Mouse (Mus musculus) kidney, adult 2 months (tissue): Measurements from ENCODE around the gene Arhgap28. TPM values are rescaled to one million over a fixed set of nuclear protein-coding genes. Genes with fewer than 3 reads are reported as not detected.
A peak's percentile ranks its signal among the peaks of the same experiment; 100 is the strongest.

Experiments
- DNase-seq: peaks from one replicate; pipeline ENCODE4 v3.0.0; 2021
- H3K27ac ChIP-seq: fragments of 200-500 bp; 2 replicates; pipeline ENCODE4 v1.5.1; 2012; ENCODE audit warnings: low read depth, low read length, control low read depth, inconsistent platforms; ENCODE audit not compliant: insufficient read depth
- H3K27me3 ChIP-seq: fragments of 200-500 bp; replicated peaks from 2 replicates; pipeline ENCODE4 v1.6.1; 2012; ENCODE audit warnings: mild to moderate bottlenecking, moderate library complexity, low read length, inconsistent platforms; ENCODE audit not compliant: control insufficient read depth, insufficient read depth
- H3K36me3 ChIP-seq: fragments of 200-500 bp; 2 replicates; pipeline ENCODE4 v1.6.1; 2012; ENCODE audit warnings: mild to moderate bottlenecking, moderate library complexity, low read length, inconsistent platforms; ENCODE audit not compliant: control insufficient read depth, insufficient read depth
- H3K4me1 ChIP-seq: fragments of 200-500 bp; 2 replicates; pipeline ENCODE4 v1.6.1; 2011; ENCODE audit warnings: low read length; ENCODE audit not compliant: control insufficient read depth, insufficient read depth
- H3K4me3 ChIP-seq: fragments of 200-500 bp; 2 replicates; pipeline ENCODE4 v1.5.1; 2011; ENCODE audit warnings: mild to moderate bottlenecking, low read depth, low read length, control low read depth; ENCODE audit not compliant: insufficient read depth
- CTCF ChIP-seq: fragments of 200-500 bp; conservative IDR thresholded peaks from 2 replicates; pipeline ENCODE4 v1.5.1; 2011; ENCODE audit warnings: low read depth, mild to moderate bottlenecking, control low read depth, low read length, moderate library complexity, mixed read lengths; ENCODE audit not compliant: insufficient read depth, insufficient read length
- POLR2A ChIP-seq: fragments of 200-500 bp; IDR thresholded peaks from one replicate; pipeline ENCODE4 v1.6.1; 2011; ENCODE audit warnings: low read depth, low read length, control low read depth
- WGBS: fragments of 180-500 bp; shearing (Covaris S2); methylation state at CpG from one replicate; pipeline ENCODE4 v1.1.7; 2018; 5-methylcytosine and 5-hydroxymethylcytosine counted together
- polyA plus RNA-seq: library from polyadenylated mRNA; depleted of rRNA; stranded (reverse); fragments of >200 nt; gene quantifications from 2 replicates; pipeline ENCODE4 v1.2.3, GENCODE M21; 2012

The Arhgap28 gene
- polyA plus RNA-seq, 1 experiment = 3.7 TPM

- no peak overlapping the region for H3K27ac ChIP-seq
- no peaks in the 10 kb centered on the region for H3K27me3 ChIP-seq
- H3K4me3 ChIP-seq = no peak overlapping the region
- no peak for DNase-seq
- 98% methylated on average over 2 of the region's 2 CpGs for WGBS
- no peak for TF ChIP-seq CTCF
- TF ChIP-seq POLR2A = no peak
- H3K36me3 ChIP-seq = no peaks in the 10 kb centered on the region
- 0 out of 2 replicates have a peak, but pooled peaks cover 2% of the 10 kb centered on the region for H3K4me1 ChIP-seq
Observed at GRCm38 (mm10) chr17:67993371-67994045, 10.4 kb downstream of the Arhgap28 start.

- TF ChIP-seq POLR2A (no peak), CTCF (no peak)
- WGBS = 36% methylated on average over 5 of the region's 5 CpGs
- Histone ChIP-seq H3K36me3 (no peaks in the 10 kb centered on the region), H3K27ac (peak overlapping the region; percentile 75), H3K4me3 (no peak overlapping the region), H3K4me1 (0 out of 2 replicates have a peak, but pooled peaks cover 2% of the 10 kb centered on the region), H3K27me3 (no peaks in the 10 kb centered on the region)
- DNase-seq = peak; percentile 17
Observed at GRCm38 (mm10) chr17:67989716-67990115, 14.2 kb downstream of the Arhgap28 start.

DNA sequence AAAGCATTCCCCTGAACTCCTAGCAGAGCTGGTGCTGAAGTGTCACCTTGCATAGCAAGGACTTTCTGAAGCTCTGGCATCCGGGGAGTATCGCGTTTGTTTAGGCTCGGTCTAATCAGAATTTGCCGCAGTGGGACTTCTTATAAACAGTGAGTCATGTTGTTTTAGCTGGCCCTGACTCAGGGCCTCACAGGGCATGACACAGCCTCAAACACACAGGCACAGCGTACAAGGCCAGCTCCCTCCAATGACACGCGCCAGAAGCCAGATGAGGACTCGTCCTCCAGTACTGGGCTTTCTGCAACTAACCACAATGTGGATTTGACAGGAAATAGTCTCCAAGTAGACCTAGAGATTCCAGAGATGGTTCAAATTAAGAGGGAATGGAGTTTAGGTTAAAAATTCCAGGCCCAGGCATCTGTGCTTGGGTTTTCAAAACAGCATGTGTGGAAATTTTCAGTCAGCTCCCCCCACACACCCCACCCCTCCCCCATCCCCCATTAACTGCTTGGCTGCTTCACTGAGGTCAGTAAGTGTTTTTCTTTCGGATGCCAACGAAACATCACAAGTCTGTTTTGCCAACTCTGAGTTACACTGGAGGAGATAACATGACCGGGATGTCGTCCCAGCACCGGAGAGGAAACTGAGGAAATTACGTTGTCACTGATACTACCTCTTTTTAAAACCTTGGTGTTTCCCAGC, 14.8 kb downstream of the Arhgap28 start:
- WGBS = 22% methylated on average over 15 of the region's 15 CpGs
- no peak for TF ChIP-seq CTCF
- TF ChIP-seq POLR2A = no peak
- peak; percentile 73 for DNase-seq
- Histone ChIP-seq H3K4me1 (0 out of 2 replicates have a peak, but pooled peaks cover 2% of the 10 kb centered on the region), H3K27ac (peak overlapping the region; percentile 75), H3K4me3 (no peak overlapping the region), H3K36me3 (no peaks in the 10 kb centered on the region), H3K27me3 (no peaks in the 10 kb centered on the region)

- WGBS = 42% methylated on average over 4 of the region's 4 CpGs
- Histone ChIP-seq H3K4me3 (no peak overlapping the region), H3K4me1 (0 out of 2 replicates have a peak, but pooled peaks cover 2% of the 10 kb centered on the region), H3K27me3 (no peaks in the 10 kb centered on the region), H3K27ac (no peak overlapping the region), H3K36me3 (no peaks in the 10 kb centered on the region)
- TF ChIP-seq POLR2A (no peak), CTCF (no peak)
- DNase-seq = no peak
Observed at GRCm38 (mm10) chr17:67985532-67985931, 18.4 kb downstream of the Arhgap28 start.

GRCm38 (mm10) chr17:67980573-67980972, 23.3 kb downstream of the Arhgap28 start:
- DNase-seq = no peak
- WGBS = 81% methylated on average over 3 of the region's 3 CpGs
- no peaks in the 10 kb centered on the region for H3K36me3 ChIP-seq
- H3K4me3 ChIP-seq = no peak overlapping the region
- no peaks in the 10 kb centered on the region for H3K4me1 ChIP-seq
- H3K27me3 ChIP-seq = no peaks in the 10 kb centered on the region
- H3K27ac ChIP-seq = no peak overlapping the region
- TF ChIP-seq CTCF (no peak), POLR2A (no peak)

DNA sequence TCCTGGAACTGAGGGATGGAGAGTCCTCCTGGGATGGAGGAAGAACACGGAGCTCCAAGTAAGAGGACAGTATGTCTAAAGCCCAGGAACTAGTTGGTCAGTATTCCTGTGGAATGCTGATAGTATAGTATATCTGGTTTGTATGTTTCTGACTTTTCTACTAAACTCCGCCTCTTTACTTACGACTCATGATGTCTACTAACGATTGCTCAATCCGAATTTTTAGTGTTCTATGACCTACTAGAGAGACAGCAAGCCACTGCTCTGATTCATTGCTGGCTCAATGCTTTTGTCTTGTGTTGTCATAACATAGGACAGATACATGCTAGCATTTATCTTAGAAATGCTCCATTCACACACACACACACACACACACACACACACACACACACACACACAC, 24.7 kb downstream of the Arhgap28 start:
- Histone ChIP-seq H3K27ac (no peak overlapping the region), H3K27me3 (no peaks in the 10 kb centered on the region), H3K4me1 (no peaks in the 10 kb centered on the region), H3K4me3 (no peak overlapping the region), H3K36me3 (no peaks in the 10 kb centered on the region)
- DNase-seq = no peak
- TF ChIP-seq CTCF (no peak), POLR2A (no peak)
- 53% methylated on average over 5 of the region's 5 CpGs for WGBS

DNA sequence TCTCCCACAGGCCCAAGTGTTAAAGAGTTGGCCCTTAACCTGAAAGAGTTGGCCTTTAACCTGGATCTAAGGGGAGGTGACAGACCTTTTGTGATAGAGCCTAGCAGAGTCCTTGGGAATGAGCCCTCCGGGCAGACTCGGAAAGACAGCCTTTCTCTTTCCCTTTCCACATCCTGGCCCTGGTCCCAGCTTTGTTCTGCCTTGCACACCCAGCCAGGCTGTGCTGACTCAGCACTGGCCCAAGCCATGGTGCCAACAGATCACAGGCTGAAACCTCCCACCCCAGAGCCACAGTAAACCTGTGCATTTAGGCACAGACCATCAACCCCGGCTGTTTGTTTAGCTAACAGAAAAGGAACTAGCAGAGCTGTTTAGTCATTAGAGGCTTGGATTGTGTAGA, 25.1 kb downstream of the Arhgap28 start:
- Histone ChIP-seq H3K4me1 (no peaks in the 10 kb centered on the region), H3K4me3 (no peak overlapping the region), H3K27me3 (no peaks in the 10 kb centered on the region), H3K36me3 (no peaks in the 10 kb centered on the region), H3K27ac (no peak overlapping the region)
- 15% methylated on average over 3 of the region's 3 CpGs for WGBS
- TF ChIP-seq POLR2A (no peak), CTCF (no peak)
- DNase-seq = peak; percentile 64
